Mouse (Mus musculus): Measurements from ENCODE around the gene Cyld. TPM values are rescaled to one million over a fixed set of nuclear protein-coding genes. Genes with fewer than 3 reads are reported as not detected.

The Cyld gene
- polyA plus RNA-seq, 1 experiment: 5.6 TPM

GRCm38 (mm10) chr8:88795896-88796295 is 99.1 kb downstream of the Cyld start:
- Histone ChIP-seq H3K4me2 (ENCODE audit: low read depth) (no peak overlapping the region), H3K36me3 (ENCODE audit: control insufficient read depth, insufficient read depth) (no peaks in the 10 kb centered on the region), H3ac (ENCODE audit: control insufficient read depth, insufficient read length) (no peak overlapping the region), H3K79me2 (ENCODE audit: control insufficient read depth, insufficient read depth) (no peaks in the 10 kb centered on the region), H3K27me3 (ENCODE audit: control insufficient read depth, insufficient read depth, insufficient read length) (no peaks in the 10 kb centered on the region), H3K4me3 (no peak overlapping the region)
- TF ChIP-seq POLR2A (IDR thresholded peaks at IDR 0.05; ENCODE audit: insufficient read length, low read depth) (no peak), MYOD1 (IDR thresholded peaks at IDR 0.05; ENCODE audit: control insufficient read depth in 1 of 3, insufficient read length in 2 of 3, low read depth in 2 of 3) (no peak), MYOG (IDR thresholded peaks at IDR 0.05; ENCODE audit: control insufficient read depth in 1 of 3, insufficient read depth in 1 of 3, insufficient read length in 2 of 3, low read depth in 2 of 3) (no peak), TCF12 (IDR thresholded peaks at IDR 0.05; ENCODE audit: insufficient read depth, poor library complexity, severe bottlenecking) (no peak), MAX (IDR thresholded peaks at IDR 0.05; ENCODE audit: low read depth) (no peak), E2F4 (IDR thresholded peaks at IDR 0.05; ENCODE audit: insufficient read depth) (no peak), POLR2AphosphoS2 (IDR thresholded peaks at IDR 0.05; ENCODE audit: insufficient read length, low read depth) (no peak), CEBPB (IDR thresholded peaks at IDR 0.05; ENCODE audit: insufficient read depth, poor library complexity, severe bottlenecking) (no peak), SRF (IDR thresholded peaks at IDR 0.05; ENCODE audit: control insufficient read depth, insufficient read length, low read depth) (no peak), USF1 (IDR thresholded peaks at IDR 0.05; ENCODE audit: low read depth) (no peak), TCF3 (IDR thresholded peaks at IDR 0.05; ENCODE audit: insufficient read length, low read depth) (no peak), REST (IDR thresholded peaks at IDR 0.05; ENCODE audit: insufficient read depth, insufficient read length) (no peak)

- H3K79me2 ChIP-seq (ENCODE audit: control insufficient read depth, insufficient read depth): no peaks in the 10 kb centered on the region
- no peak overlapping the region for H3K4me2 ChIP-seq (ENCODE audit: low read depth)
- no peak overlapping the region for H3ac ChIP-seq (ENCODE audit: control insufficient read depth, insufficient read length)
- H3K4me3 ChIP-seq: no peak overlapping the region
- H3K27me3 ChIP-seq (ENCODE audit: control insufficient read depth, insufficient read depth, insufficient read length): no peaks in the 10 kb centered on the region
- TF ChIP-seq MAX (IDR thresholded peaks at IDR 0.05; ENCODE audit: low read depth): no peak
- no peak for TF ChIP-seq E2F4 (IDR thresholded peaks at IDR 0.05; ENCODE audit: insufficient read depth)
- TF ChIP-seq TCF3 (IDR thresholded peaks at IDR 0.05; ENCODE audit: insufficient read length, low read depth): no peak
- TF ChIP-seq CEBPB (IDR thresholded peaks at IDR 0.05; ENCODE audit: insufficient read depth, poor library complexity, severe bottlenecking): no peak
- no peak for TF ChIP-seq TCF12 (IDR thresholded peaks at IDR 0.05; ENCODE audit: insufficient read depth, poor library complexity, severe bottlenecking)
- no peak for TF ChIP-seq POLR2A (IDR thresholded peaks at IDR 0.05; ENCODE audit: insufficient read length, low read depth)
- H3K36me3 ChIP-seq (ENCODE audit: control insufficient read depth, insufficient read depth): no peaks in the 10 kb centered on the region
These were observed 99.8 kb downstream of the Cyld start for GRCm38 (mm10) chr8:88796651-88797050.

Other genes starting within 250 kb of the Cyld start
- gene Nkd1, start 175.7 kb upstream of the Cyld start, polyA plus RNA-seq (2012; fragmentation: generic; extraction: Trizol): 0.11 TPM
- gene Snx20, start 60.9 kb upstream of the Cyld start, polyA plus RNA-seq (2012; fragmentation: generic; extraction: Trizol): 0.07 TPM
- 1.6 TPM for gene Nod2, start 49.7 kb upstream of the Cyld start, polyA plus RNA-seq (2012; fragmentation: generic; extraction: Trizol)